Mouse (Mus musculus): ENCODE measurements around the gene Gsc2. TPM values are rescaled to one million over a fixed set of nuclear protein-coding genes. Genes with fewer than 3 reads are reported as not detected.
"Not testable (repeated sequence)": the region's sequence is repeated elsewhere in the genome, so short reads cannot be mapped to it uniquely, and the experiment has no call there.

Gsc2 gene
- not detected in 2 replicates for total RNA-seq (2014; rRNA removed)
- polyA plus RNA-seq (2015; fragmentation: Nextera tagmentation; extraction: Ambion mirVana) = not detected in 2 replicates

- Histone ChIP-seq H3K4me2 (ENCODE audit: low read depth) (peak within 1 kb of the TSS; percentile 51), H3K27ac (ENCODE audit: low read depth, low read length) (no peak within 1 kb of the TSS), H3K36me3 (ENCODE audit: insufficient read depth) (no peaks in the 10 kb centered on the region), H3K9me3 (ENCODE audit: low read length) (no peaks in the 10 kb centered on the region), H3K4me1 (ENCODE audit: insufficient read depth) (peaks cover 6% of the 10 kb centered on the region; the same call in 1 of the 2 replicates), H3K4me3 (ENCODE audit: low read depth, low read length) (peak within 1 kb of the TSS; percentile 31), H3K27me3 (ENCODE audit: insufficient read depth, low read length) (peaks cover 42% of the 10 kb centered on the region), H3K9ac (0 out of 2 replicates have a peak within 1 kb of the TSS, but pooled peaks have one; percentile 18)
- TF ChIP-seq CTCF (IDR thresholded peaks at IDR 0.05; ENCODE audit: low read depth) = no peak
- ATAC-seq (peak; percentile 25; the same call in 1 of the 2 replicates), DNase-seq (peak; percentile 45)
- under 1% methylated on average over 102 of the region's 106 CpGs for WGBS
These were observed at the start of gene Gsc2 for GRCm38 (mm10) chr16:17914307-17915249. Gsc2 (minus strand) TSS chr16:17915059.

GRCm38 (mm10) chr16:17962091-17962490 is 47.2 kb upstream of the Gsc2 start:
- H3K36me3 ChIP-seq (ENCODE audit: insufficient read depth) = no peaks in the 10 kb centered on the region
- 87% methylated on average over 7 of the region's 7 CpGs for WGBS
- H3K4me3 ChIP-seq (ENCODE audit: low read depth, low read length) = no peak overlapping the region
- no peak for TF ChIP-seq CTCF (IDR thresholded peaks at IDR 0.05; ENCODE audit: low read depth)
- H3K9me3 ChIP-seq (ENCODE audit: low read length) = no peaks in the 10 kb centered on the region
- ATAC-seq (no peak), DNase-seq (no peak)
- no peak overlapping the region for H3K27ac ChIP-seq (ENCODE audit: low read depth, low read length)
- H3K4me2 ChIP-seq (ENCODE audit: low read depth) = no peak overlapping the region
- no peak overlapping the region for H3K9ac ChIP-seq
- H3K27me3 ChIP-seq (ENCODE audit: insufficient read depth, low read length) = no peaks in the 10 kb centered on the region
- H3K4me1 ChIP-seq (ENCODE audit: insufficient read depth) = no peaks in the 10 kb centered on the region

- not testable (repeated sequence) for DNase-seq; H3K4me3 ChIP-seq (ENCODE audit: low read depth, low read length); H3K36me3 ChIP-seq (ENCODE audit: insufficient read depth); ATAC-seq; H3K27me3 ChIP-seq (ENCODE audit: insufficient read depth, low read length); H3K4me2 ChIP-seq (ENCODE audit: low read depth); H3K9me3 ChIP-seq (ENCODE audit: low read length); H3K4me1 ChIP-seq (ENCODE audit: insufficient read depth); H3K27ac ChIP-seq (ENCODE audit: low read depth, low read length); H3K9ac ChIP-seq
- WGBS = 93% methylated on average over 15 of the region's 17 CpGs
These were observed 41.3 kb upstream of the Gsc2 start for GRCm38 (mm10) chr16:17956052-17956638.

- 87% methylated on average over 4 of the region's 4 CpGs for WGBS
- no peak overlapping the region for H3K4me3 ChIP-seq (ENCODE audit: low read depth, low read length)
- DNase-seq (no peak), ATAC-seq (no peak)
- H3K9ac ChIP-seq = no peak overlapping the region
- H3K9me3 ChIP-seq (ENCODE audit: low read length) = no peaks in the 10 kb centered on the region
- no peaks in the 10 kb centered on the region for H3K4me1 ChIP-seq (ENCODE audit: insufficient read depth)
- no peak overlapping the region for H3K27ac ChIP-seq (ENCODE audit: low read depth, low read length)
- H3K27me3 ChIP-seq (ENCODE audit: insufficient read depth, low read length) = no peaks in the 10 kb centered on the region
- no peaks in the 10 kb centered on the region for H3K36me3 ChIP-seq (ENCODE audit: insufficient read depth)
- TF ChIP-seq CTCF (IDR thresholded peaks at IDR 0.05; ENCODE audit: low read depth) = no peak
- no peak overlapping the region for H3K4me2 ChIP-seq (ENCODE audit: low read depth)
These were observed 36.8 kb upstream of the Gsc2 start for GRCm38 (mm10) chr16:17951618-17952017.

- 25% methylated on average over 4 of the region's 4 CpGs for WGBS
- H3K36me3 ChIP-seq (ENCODE audit: insufficient read depth) = no peaks in the 10 kb centered on the region
- DNase-seq (no peak), ATAC-seq (peak; percentile 71)
- no peaks in the 10 kb centered on the region for H3K27me3 ChIP-seq (ENCODE audit: insufficient read depth, low read length)
- no peak overlapping the region for H3K4me3 ChIP-seq (ENCODE audit: low read depth, low read length)
- no peak for TF ChIP-seq CTCF (IDR thresholded peaks at IDR 0.05; ENCODE audit: low read depth)
- H3K9me3 ChIP-seq (ENCODE audit: low read length) = no peaks in the 10 kb centered on the region
- no peak overlapping the region for H3K9ac ChIP-seq
- no peak overlapping the region for H3K4me2 ChIP-seq (ENCODE audit: low read depth)
- no peak overlapping the region for H3K27ac ChIP-seq (ENCODE audit: low read depth, low read length)
- H3K4me1 ChIP-seq (ENCODE audit: insufficient read depth) = no peaks in the 10 kb centered on the region
These were observed 35.2 kb upstream of the Gsc2 start for GRCm38 (mm10) chr16:17950068-17950467.

GRCm38 (mm10) chr16:17949421-17949877 is 34.6 kb upstream of the Gsc2 start:
- H3K4me1 ChIP-seq (ENCODE audit: insufficient read depth) = no peaks in the 10 kb centered on the region
- WGBS = 17% methylated on average over 2 of the region's 2 CpGs
- no peaks in the 10 kb centered on the region for H3K36me3 ChIP-seq (ENCODE audit: insufficient read depth)
- peak; percentile 47 for ATAC-seq
- H3K27ac ChIP-seq (ENCODE audit: low read depth, low read length) = no peak overlapping the region
- peak; percentile 12 for DNase-seq
- H3K4me2 ChIP-seq (ENCODE audit: low read depth) = no peak overlapping the region
- no peak for TF ChIP-seq CTCF (IDR thresholded peaks at IDR 0.05; ENCODE audit: low read depth)
- H3K9ac ChIP-seq = no peak overlapping the region
- H3K4me3 ChIP-seq (ENCODE audit: low read depth, low read length) = no peak overlapping the region
- no peaks in the 10 kb centered on the region for H3K9me3 ChIP-seq (ENCODE audit: low read length)
- H3K27me3 ChIP-seq (ENCODE audit: insufficient read depth, low read length) = no peaks in the 10 kb centered on the region
